Mouse (Mus musculus): ENCODE data around the gene Numbl.

GRCm38 (mm10) chr7:27276021-27276420, 17.8 kb downstream of the Numbl start:
- TF ChIP-seq POLR2A (IDR thresholded peaks at IDR 0.05; ENCODE audit: borderline replicate concordance, insufficient read depth, low read length), result no peak
- no peak for TF ChIP-seq CTCF (IDR thresholded peaks at IDR 0.05; ENCODE audit: borderline replicate concordance, insufficient read depth, low read depth, low read length)

Data from cerebellum, adult 2 months (tissue).